Mouse (Mus musculus): Measurements from ENCODE around the gene Scarf1.

The Scarf1 gene

DNA sequence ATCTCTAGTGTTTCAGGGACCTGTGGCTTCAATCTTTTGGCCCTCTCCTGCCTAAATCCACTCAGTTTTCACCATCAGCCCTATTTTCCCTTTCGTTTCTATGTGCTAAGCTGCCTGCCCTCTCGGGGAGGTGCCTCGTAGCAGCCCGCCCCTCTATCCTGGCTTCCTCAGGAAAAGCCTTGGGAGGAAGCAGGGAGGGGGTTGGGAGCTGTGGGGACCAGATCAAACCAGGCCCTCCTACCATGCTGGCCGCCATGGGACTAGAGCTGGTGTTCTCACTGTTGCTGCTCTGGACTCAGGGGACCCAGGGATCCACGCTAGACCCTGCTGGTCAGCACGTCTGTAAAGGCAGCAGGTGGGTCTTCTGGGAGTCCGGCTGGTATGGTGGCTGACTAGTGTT, at the start of gene Scarf1:
TSS of gene Scarf1 (plus strand) at position 205 of the 400 bp plus-strand sequence.
- no peak for DNase-seq (ENCODE audit: low read depth)

DNA sequence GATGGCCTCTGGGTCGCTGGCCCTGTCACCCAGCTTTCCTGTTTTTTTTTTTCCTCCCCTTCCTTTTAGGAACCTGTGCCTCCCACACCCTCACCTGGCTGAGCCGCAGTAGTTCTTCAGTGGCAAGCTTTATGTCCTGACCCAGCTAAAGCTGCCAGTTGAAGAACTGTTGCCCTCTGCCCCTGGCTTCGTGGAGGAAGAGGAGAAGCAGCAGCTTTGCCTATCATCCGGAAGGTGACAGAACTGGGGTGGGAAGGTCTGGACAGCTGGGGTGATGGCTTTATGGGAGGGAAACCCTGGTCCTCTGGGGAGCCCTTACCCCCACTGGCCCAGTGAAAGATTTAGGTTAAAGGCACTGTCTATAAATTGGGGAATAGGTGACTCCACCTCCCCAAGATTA, 49.7 kb upstream of the Scarf1 start:
- no peak for DNase-seq (ENCODE audit: low read depth)

GRCm38 (mm10) chr11:75464417-75464816, 48.9 kb upstream of the Scarf1 start:
- no peak for DNase-seq (ENCODE audit: low read depth)

DNA sequence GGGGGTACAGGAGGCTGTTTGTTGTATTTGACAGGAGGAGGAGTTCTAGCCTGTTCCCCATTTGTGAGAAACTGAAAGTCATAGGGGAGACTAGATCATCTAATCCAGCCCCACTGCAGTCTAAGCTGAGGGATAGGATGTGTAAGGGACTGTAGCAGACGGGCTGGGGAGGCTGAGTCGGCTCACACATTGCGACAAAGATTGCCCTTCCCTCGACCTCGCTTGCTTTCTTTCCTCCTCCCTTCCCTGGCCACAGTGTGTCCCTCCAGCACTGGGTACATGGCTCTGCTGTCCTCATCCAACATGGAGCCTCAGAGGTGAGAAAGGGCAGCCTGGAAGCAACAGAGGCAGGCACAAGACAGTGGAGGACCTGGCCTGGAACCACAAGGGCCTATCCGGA, 48.3 kb upstream of the Scarf1 start:
- no peak for DNase-seq (ENCODE audit: low read depth)

- DNase-seq (ENCODE audit: low read depth): peak; percentile 40
Observed at GRCm38 (mm10) chr11:75466731-75467505, 46.4 kb upstream of the Scarf1 start.

GRCm38 (mm10) chr11:75467512-75468215, 45.7 kb upstream of the Scarf1 start:
- DNase-seq (ENCODE audit: low read depth): peak; percentile 57

DNA sequence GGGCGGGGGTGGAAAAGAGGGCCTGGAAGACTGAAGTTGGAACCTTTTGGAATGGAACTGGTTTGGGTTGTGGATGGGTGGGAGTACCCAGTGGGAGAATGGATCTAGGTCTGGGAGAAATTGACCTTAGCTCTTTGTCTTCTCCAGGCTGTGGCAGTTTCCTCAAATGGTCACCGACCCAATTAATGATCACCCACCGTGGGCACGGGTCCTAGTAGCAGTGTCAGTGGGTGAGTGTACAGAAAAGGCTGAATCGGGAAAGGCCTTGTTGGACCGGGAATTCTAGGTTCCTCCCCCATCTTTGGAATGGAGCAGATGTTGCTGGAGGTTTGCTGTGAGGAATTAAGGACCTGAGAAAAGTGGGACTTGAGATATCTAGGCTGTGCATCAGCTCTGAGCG, 44.9 kb upstream of the Scarf1 start:
- DNase-seq (ENCODE audit: low read depth): no peak

GRCm38 (mm10) chr11:75469261-75469660, 44.1 kb upstream of the Scarf1 start:
- DNase-seq (ENCODE audit: low read depth): no peak

DNA sequence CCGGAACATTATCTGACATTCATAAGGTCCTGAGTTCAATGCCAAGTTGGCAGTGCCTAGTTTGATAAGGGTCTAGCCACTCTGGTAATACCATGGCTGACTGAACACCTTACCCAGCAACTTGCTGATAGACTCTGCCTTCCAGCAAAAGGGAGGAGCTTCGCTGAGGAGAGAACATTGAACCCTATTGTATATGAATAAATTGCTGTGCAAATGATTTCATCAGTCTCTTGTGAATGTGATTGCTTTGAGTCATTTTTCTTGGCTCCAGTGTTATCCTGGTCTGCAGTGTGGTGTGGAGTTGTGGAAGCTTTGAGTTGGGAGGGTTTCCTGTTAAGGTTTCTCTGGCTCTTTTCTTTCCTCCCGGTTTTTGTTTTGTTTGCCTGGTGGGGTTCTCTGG, 42.7 kb upstream of the Scarf1 start:
- no peak for DNase-seq (ENCODE audit: low read depth)

DNA sequence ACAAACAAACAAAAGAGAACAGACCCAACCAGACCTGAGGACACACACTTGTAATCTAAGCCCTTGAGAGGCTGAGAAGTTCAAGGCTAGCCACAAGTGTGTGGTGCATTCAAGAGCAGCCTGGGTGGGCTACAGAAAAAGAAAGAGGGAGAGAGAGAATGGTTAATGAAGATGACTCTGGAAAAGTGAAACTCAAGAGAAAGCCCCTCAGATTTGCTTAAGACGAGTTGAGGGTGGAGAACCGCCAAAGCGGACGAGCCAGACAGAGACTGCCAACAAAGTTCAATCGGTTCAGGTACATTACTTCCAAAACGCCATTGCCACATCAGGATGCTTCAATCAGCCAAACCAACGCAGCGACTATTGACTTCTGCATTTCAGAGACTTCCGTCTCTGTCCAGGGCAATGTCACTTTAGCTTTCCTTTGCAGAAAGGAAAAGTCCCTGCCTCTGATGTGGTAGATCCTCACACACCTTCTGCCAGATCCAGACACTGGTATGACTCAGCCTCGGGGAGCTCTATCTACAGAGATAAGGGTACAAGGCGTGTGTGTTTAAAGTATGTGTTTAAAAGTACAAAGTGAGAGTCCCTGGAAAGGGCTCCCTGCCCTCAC, 40.8 kb upstream of the Scarf1 start:
- peak; percentile 71 for DNase-seq (ENCODE audit: low read depth)

DNA sequence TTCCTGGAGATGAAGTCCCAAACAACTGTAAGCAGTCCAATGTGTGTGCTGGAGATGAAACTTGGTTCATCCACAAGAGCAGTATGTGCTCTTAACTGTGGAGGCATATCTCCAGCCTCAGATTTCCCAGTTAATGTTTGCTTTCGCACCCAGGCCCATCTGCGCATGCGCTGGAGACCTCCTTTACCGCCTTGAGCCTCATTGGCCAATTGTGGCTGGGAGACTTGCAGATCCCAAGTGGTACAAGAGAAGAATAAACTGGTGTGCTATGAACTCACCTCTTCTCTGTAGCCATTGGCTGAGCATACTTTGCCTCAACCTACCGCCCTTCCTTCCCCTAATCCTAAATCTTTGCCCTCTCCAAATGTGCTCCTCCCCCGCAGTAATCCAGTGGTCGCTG, 40.0 kb upstream of the Scarf1 start:
- no peak for DNase-seq (ENCODE audit: low read depth)

DNA sequence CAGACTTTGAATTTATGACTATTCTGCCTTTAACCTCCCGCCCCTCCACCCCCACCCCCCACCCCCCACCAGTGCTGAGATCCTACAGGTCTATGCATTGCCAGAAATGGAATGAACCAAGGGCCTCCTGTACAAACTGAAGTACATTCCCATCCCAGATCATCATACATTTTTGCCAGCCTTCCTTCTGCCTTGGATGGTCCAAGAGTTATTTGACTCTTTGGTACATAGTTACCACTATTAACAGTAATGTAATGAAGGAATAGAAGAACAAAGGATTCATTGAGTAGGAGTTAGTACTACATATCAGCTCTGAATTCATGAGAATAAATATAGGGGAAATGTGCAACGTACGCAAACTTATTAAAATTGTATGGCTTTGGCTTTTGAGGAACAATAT, 27.1 kb upstream of the Scarf1 start:
- DNase-seq (ENCODE audit: low read depth): no peak

GRCm38 (mm10) chr11:75486601-75487285, 26.6 kb upstream of the Scarf1 start, which contains the start of gene Prpf8:
Gene Prpf8 (plus strand): TSS chr11:75486816.
- peak; percentile 99 for DNase-seq (ENCODE audit: low read depth)

- DNase-seq (ENCODE audit: low read depth): peak; percentile 51
Observed at GRCm38 (mm10) chr11:75487496-75487895, 25.8 kb upstream of the Scarf1 start.

- no peak for DNase-seq (ENCODE audit: low read depth)
Observed at GRCm38 (mm10) chr11:75494296-75495049, 18.9 kb upstream of the Scarf1 start.

DNA sequence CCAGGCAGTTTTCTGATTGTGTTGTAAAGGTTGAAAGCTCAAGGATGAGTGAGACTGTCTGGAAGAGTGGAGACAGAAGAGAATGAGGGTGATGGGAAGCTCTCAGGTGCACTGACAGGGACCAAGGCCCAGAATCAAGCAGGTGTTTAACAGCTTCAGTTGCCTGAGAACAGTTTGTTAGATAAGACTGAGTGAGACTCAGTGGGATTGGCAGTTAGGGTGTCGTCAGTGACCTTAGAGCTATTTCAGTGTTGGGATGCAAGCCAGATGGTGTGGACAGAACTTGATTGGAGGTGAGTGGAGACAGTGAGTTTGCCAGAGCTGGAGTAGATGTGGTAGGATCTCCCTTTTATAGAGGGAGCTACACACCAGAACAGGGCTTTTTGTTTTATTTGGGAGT, 15.2 kb upstream of the Scarf1 start:
- no peak for DNase-seq (ENCODE audit: low read depth)

GRCm38 (mm10) chr11:75508162-75508561, 5.2 kb upstream of the Scarf1 start:
- no peak for DNase-seq (ENCODE audit: low read depth)

GRCm38 (mm10) chr11:75508904-75509303, 4.4 kb upstream of the Scarf1 start:
- no peak for DNase-seq (ENCODE audit: low read depth)

DNA sequence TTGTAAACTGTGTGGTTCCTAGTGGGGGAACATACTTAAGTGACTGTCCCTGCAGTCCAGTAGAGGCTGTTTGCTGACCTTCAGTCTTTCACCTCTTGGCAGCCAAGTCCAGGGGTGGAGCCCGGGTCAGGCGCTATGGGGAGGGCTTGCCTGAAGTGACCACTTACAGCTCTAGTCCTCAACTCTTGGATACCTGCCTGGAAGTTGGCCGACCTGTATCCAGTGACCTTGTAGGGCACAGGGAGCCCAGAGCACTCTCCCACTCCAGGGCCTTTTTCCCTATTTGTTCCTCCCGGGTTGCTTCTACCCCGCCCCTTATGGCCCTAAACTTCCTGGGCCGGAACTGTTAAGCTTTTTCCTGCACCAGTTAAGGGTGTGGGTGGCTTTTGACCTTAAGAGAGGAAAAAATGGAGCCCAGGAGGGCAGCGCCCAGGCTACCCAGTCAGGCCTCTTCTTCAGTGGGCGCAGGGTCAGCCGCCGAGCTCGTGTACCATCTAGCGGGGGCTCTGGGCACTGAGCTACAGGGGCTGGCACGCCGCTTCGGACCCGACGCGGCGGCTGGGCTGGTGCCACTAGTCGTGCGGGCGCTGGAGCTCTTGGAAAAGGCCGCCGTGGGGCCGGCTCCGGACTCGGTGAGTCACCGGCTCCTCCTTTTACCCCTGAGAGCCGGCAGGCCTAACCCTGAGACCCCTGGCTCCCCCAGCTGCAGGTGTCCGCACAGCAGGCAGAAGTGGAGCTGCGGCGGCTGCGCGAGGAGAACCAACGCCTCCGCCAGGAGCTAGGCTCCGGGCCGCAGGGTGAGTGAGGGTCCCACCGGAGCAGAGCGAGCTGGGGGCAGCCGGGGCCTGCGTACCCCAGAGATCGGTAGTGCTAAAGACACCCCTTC, 3.4 kb upstream of the Scarf1 start, which contains the start of gene Rilp:
TSS of gene Rilp (plus strand) at position 354 of the 886 bp plus-strand sequence.
- no peak for DNase-seq (ENCODE audit: low read depth)

- DNase-seq (ENCODE audit: low read depth): peak; percentile 95
Observed at GRCm38 (mm10) chr11:75510627-75510993, 2.7 kb upstream of the Scarf1 start.

GRCm38 (mm10) chr11:75511213-75511612, 2.1 kb upstream of the Scarf1 start:
- no peak for DNase-seq (ENCODE audit: low read depth)
